Mouse (Mus musculus) forebrain, embryonic 10.5 days (tissue): Measurements from ENCODE around the gene Vmn1r11. TPM values are rescaled to one million over a fixed set of nuclear protein-coding genes. Genes with fewer than 3 reads are reported as not detected.

Experiments used
- DNase-seq: peaks from one replicate; pipeline ENCODE4 v3.0.0-alpha.2; 2017; ENCODE audit warnings: low spot score; ENCODE audit errors: extremely low spot score
- H3K27ac ChIP-seq: fragments of 300-500 bp; sonication (generic); 2 replicates; pipeline ENCODE4 v1.5.1; 2016; ENCODE audit warnings: mild to moderate bottlenecking
- H3K27me3 ChIP-seq: fragments of 300-500 bp; sonication (generic); 2 replicates; pipeline ENCODE4 v1.6.1; 2016; ENCODE audit warnings: mild to moderate bottlenecking; ENCODE audit not compliant: poor library complexity, severe bottlenecking
- H3K36me3 ChIP-seq: fragments of 300-500 bp; sonication (generic); replicated peaks from 2 replicates; pipeline ENCODE4 v1.6.1; 2016; ENCODE audit warnings: mild to moderate bottlenecking, moderate library complexity
- H3K4me1 ChIP-seq: fragments of 300-500 bp; sonication (generic); 2 replicates; pipeline ENCODE4 v1.6.1; 2016
- H3K4me3 ChIP-seq: fragments of 300-500 bp; sonication (generic); 2 replicates; pipeline ENCODE4 v1.5.1; 2016; ENCODE audit warnings: mild to moderate bottlenecking, moderate library complexity
- H3K9me3 ChIP-seq: fragments of 300-500 bp; sonication (generic); 2 replicates; pipeline ENCODE4 v1.6.1; 2016; ENCODE audit warnings: mild to moderate bottlenecking, moderate library complexity
- WGBS: fragments of 180-500 bp; shearing (Covaris S2); methylation state at CpG from one replicate; pipeline ENCODE4 v1.1.7; 2016; 5-methylcytosine and 5-hydroxymethylcytosine counted together
- polyA plus RNA-seq: library from polyadenylated mRNA; unstranded; fragments of >200 nt; fragmentation: Nextera tagmentation; extraction: Ambion mirVana; gene quantifications from 2 replicates; pipeline ENCODE4 v1.2.1, GENCODE M21; 2016

Vmn1r11 gene
- polyA plus RNA-seq = not detected in 2 replicates

- WGBS = 73% methylated on average over 1 of the region's 1 CpGs
- H3K4me1 ChIP-seq = no peaks in the 10 kb centered on the region
These were observed at the start of gene Vmn1r11 for GRCm38 (mm10) chr6:57133155-57133554. Gene Vmn1r11, plus strand, starts transcription at chr6:57133455.

GRCm38 (mm10) chr6:57106358-57106757 is 26.9 kb upstream of the Vmn1r11 start:
- H3K36me3 ChIP-seq = no peaks in the 10 kb centered on the region
- no peaks in the 10 kb centered on the region for H3K27me3 ChIP-seq
- WGBS = 83% methylated on average over 1 of the region's 1 CpGs
- no peak overlapping the region for H3K4me3 ChIP-seq
- H3K27ac ChIP-seq = no peak overlapping the region
- H3K4me1 ChIP-seq = no peaks in the 10 kb centered on the region
- DNase-seq = no peak
- no peaks in the 10 kb centered on the region for H3K9me3 ChIP-seq

More at GRCm38 (mm10) chr6:57133155-57133554, at the start of gene Vmn1r11:
- Histone ChIP-seq H3K36me3 (no peaks in the 10 kb centered on the region), H3K27ac (no peak within 1 kb of the TSS), H3K4me3 (no peak within 1 kb of the TSS), H3K27me3 (no peaks in the 10 kb centered on the region), H3K9me3 (no peaks in the 10 kb centered on the region)
- no peak for DNase-seq

GRCm38 (mm10) chr6:57109154-57109553 is 24.1 kb upstream of the Vmn1r11 start, which contains the start of gene Vmn1r10:
Gene Vmn1r10, plus strand, starts transcription at chr6:57109454.
- 85% methylated on average over 3 of the region's 3 CpGs for WGBS
- Histone ChIP-seq H3K27me3 (no peaks in the 10 kb centered on the region), H3K4me1 (no peaks in the 10 kb centered on the region), H3K4me3 (no peak within 1 kb of the TSS), H3K27ac (no peak within 1 kb of the TSS), H3K9me3 (no peaks in the 10 kb centered on the region), H3K36me3 (no peaks in the 10 kb centered on the region)
- no peak for DNase-seq

GRCm38 (mm10) chr6:57156619-57157018 is 23.4 kb downstream of the Vmn1r11 start, which contains the start of gene Vmn1r12:
Gene Vmn1r12, plus strand, starts transcription at chr6:57156919.
- Histone ChIP-seq H3K4me3 (no peak within 1 kb of the TSS), H3K27me3 (no peaks in the 10 kb centered on the region), H3K36me3 (no peaks in the 10 kb centered on the region), H3K4me1 (no peaks in the 10 kb centered on the region), H3K27ac (no peak within 1 kb of the TSS), H3K9me3 (no peaks in the 10 kb centered on the region)
- 94% methylated on average over 2 of the region's 2 CpGs for WGBS
- DNase-seq = no peak

Other genes with a start within 250 kb of the Vmn1r11 start
- 57.7 and 59.9 TPM in 2 replicates for gene Nt5c3, start 209.5 kb upstream of the Vmn1r11 start, polyA plus RNA-seq
- 0.33 and 0.36 TPM in 2 replicates for gene Vmn1r4, start 209.4 kb upstream of the Vmn1r11 start, polyA plus RNA-seq
- not detected in 2 replicates for gene Vmn1r5, start 163.2 kb upstream of the Vmn1r11 start, polyA plus RNA-seq
- gene Vmn1r6, start 136.2 kb upstream of the Vmn1r11 start, polyA plus RNA-seq = not detected in 2 replicates
- not detected in 2 replicates for gene Vmn1r7, start 108.1 kb upstream of the Vmn1r11 start, polyA plus RNA-seq
- not detected in 2 replicates for gene Vmn1r8, start 101.2 kb upstream of the Vmn1r11 start, polyA plus RNA-seq
- not detected in 2 replicates for gene Vmn1r9, start 66.7 kb upstream of the Vmn1r11 start, polyA plus RNA-seq
- not detected in 2 replicates for gene Vmn1r10, start 24.0 kb upstream of the Vmn1r11 start, polyA plus RNA-seq
- not detected in 2 replicates for gene Vmn1r12, start 23.5 kb downstream of the Vmn1r11 start, polyA plus RNA-seq
- not detected in 2 replicates for gene Vmn1r13, start 69.8 kb downstream of the Vmn1r11 start, polyA plus RNA-seq
- not detected in 2 replicates for gene Vmn1r14, start 98.2 kb downstream of the Vmn1r11 start, polyA plus RNA-seq
- gene Vmn1r15, start 124.5 kb downstream of the Vmn1r11 start, polyA plus RNA-seq = 0.07 TPM in 1 of 2 replicates, not detected in the other
- gene Vmn1r16, start 196.0 kb downstream of the Vmn1r11 start, polyA plus RNA-seq = not detected in 2 replicates
- gene Vmn1r17, start 230.3 kb downstream of the Vmn1r11 start, polyA plus RNA-seq = not detected in 2 replicates